Mouse (Mus musculus) limb, embryonic 14.5 days (tissue): ENCODE results near the gene Pld4. TPM values are rescaled to one million over a fixed set of nuclear protein-coding genes. Genes with fewer than 3 reads are reported as not detected.

Experiments
- ATAC-seq: fragments of 200-750 bp; cut with Nextera tagmentation; 2 replicates; pipeline ENCODE4 v1.8.0; 2017; ENCODE audit warnings: low read depth, moderate number of reproducible peaks, moderate TSS enrichment; ENCODE audit not compliant: low FRiP score
- DNase-seq: peaks from one replicate; pipeline ENCODE4 v3.0.0-alpha.2; 2015; ENCODE audit warnings: low spot score
- H3K27ac ChIP-seq: fragments of 300-500 bp; sonication (generic); replicated peaks from 2 replicates; pipeline ENCODE4 v1.5.1; 2014; ENCODE audit warnings: low read depth, mild to moderate bottlenecking, low read length, moderate library complexity, mixed read lengths
- H3K27me3 ChIP-seq: fragments of 300-500 bp; sonication (generic); 2 replicates; pipeline ENCODE4 v1.6.1; 2014; ENCODE audit warnings: low read length, mixed read lengths; ENCODE audit not compliant: control insufficient read depth, insufficient read depth
- H3K36me3 ChIP-seq: fragments of 300-500 bp; sonication (generic); 2 replicates; pipeline ENCODE4 v1.6.1; 2014; ENCODE audit warnings: mild to moderate bottlenecking, low read length, moderate library complexity, mixed read lengths; ENCODE audit not compliant: control insufficient read depth, insufficient read depth
- H3K4me1 ChIP-seq: fragments of 300-500 bp; sonication (generic); 2 replicates; pipeline ENCODE4 v1.6.1; 2014; ENCODE audit warnings: antibody characterized with exemption, low read length, mixed read lengths; ENCODE audit not compliant: control insufficient read depth, insufficient read depth
- H3K4me2 ChIP-seq: fragments of 300-500 bp; sonication (generic); replicated peaks from 2 replicates; pipeline ENCODE4 v1.6.1; 2014; ENCODE audit warnings: low read depth, mild to moderate bottlenecking, low read length, moderate library complexity; ENCODE audit not compliant: severe bottlenecking
- H3K4me3 ChIP-seq: fragments of 300-500 bp; sonication (generic); replicated peaks from 2 replicates; pipeline ENCODE4 v1.5.1; 2014; ENCODE audit warnings: low read length
- H3K9ac ChIP-seq: fragments of 300-500 bp; sonication (generic); 2 replicates; pipeline ENCODE4 v1.6.1; 2014; ENCODE audit warnings: mild to moderate bottlenecking, low read depth, low read length, moderate library complexity; ENCODE audit not compliant: severe bottlenecking
- H3K9me3 ChIP-seq: fragments of 300-500 bp; sonication (generic); 2 replicates; pipeline ENCODE4 v1.6.1; 2016; ENCODE audit warnings: low read length; ENCODE audit not compliant: control insufficient read depth
- POLR2A ChIP-seq: fragments of 200-500 bp; IDR thresholded peaks from 2 replicates; pipeline ENCODE4 v1.8.0; 2012; ENCODE audit warnings: inconsistent platforms, mild to moderate bottlenecking, moderate library complexity, borderline replicate concordance; ENCODE audit not compliant: insufficient read depth, insufficient read length; ENCODE audit errors: extremely low read depth
- WGBS: fragments of 180-500 bp; shearing (Covaris S2); extraction: QIAGEN DNeasy Blood & Tissue Kit; methylation state at CpG from one replicate; pipeline ENCODE4 v1.1.7; 2014; 5-methylcytosine and 5-hydroxymethylcytosine counted together
- polyA plus RNA-seq, 2 experiments: library from polyadenylated mRNA; depleted of rRNA in 1 of 2; stranded (reverse) in 1 of 2; unstranded in 1 of 2; fragments of >200 nt; fragmentation: Nextera tagmentation in 1 of 2; extraction: Ambion mirVana in 1 of 2; gene quantifications; 2 replicates each; pipeline versions ENCODE4 v1.2.1 to v1.2.3; 2012 to 2014

The Pld4 gene
- polyA plus RNA-seq, 2 experiments: 14.0 to 15.7 TPM

- ATAC-seq: no peak
- no peak overlapping the region for H3K4me2 ChIP-seq
Observed at GRCm38 (mm10) chr12:112793601-112794355, 33.3 kb downstream of the Pld4 start.

GRCm38 (mm10) chr12:112794356-112794816 is 33.9 kb downstream of the Pld4 start:
- no peak for DNase-seq
- no peak for ATAC-seq
- H3K4me2 ChIP-seq: no peak overlapping the region
- no peak overlapping the region for H3K4me3 ChIP-seq
- no peak overlapping the region for H3K27ac ChIP-seq
- H3K9ac ChIP-seq: peak overlapping the region; percentile 3; the same call in 1 of the 2 replicates
- H3K9me3 ChIP-seq: no peaks in the 10 kb centered on the region
- WGBS: 21% methylated on average over 7 of the region's 7 CpGs
- no peaks in the 10 kb centered on the region for H3K27me3 ChIP-seq
- no peak for TF ChIP-seq POLR2A
- peaks cover 29% of the 10 kb centered on the region for H3K4me1 ChIP-seq
- H3K36me3 ChIP-seq: no peaks in the 10 kb centered on the region

More at GRCm38 (mm10) chr12:112793601-112794355, 33.3 kb downstream of the Pld4 start:
- no peak for TF ChIP-seq POLR2A
- WGBS: 61% methylated on average over 13 of the region's 13 CpGs
- DNase-seq: peak; percentile 28
- Histone ChIP-seq H3K4me1 (peaks cover 28% of the 10 kb centered on the region), H3K9ac (peak overlapping the region; percentile 3; the same call in 1 of the 2 replicates), H3K4me3 (no peak overlapping the region), H3K27ac (no peak overlapping the region), H3K27me3 (no peaks in the 10 kb centered on the region), H3K9me3 (no peaks in the 10 kb centered on the region), H3K36me3 (no peaks in the 10 kb centered on the region)

DNA sequence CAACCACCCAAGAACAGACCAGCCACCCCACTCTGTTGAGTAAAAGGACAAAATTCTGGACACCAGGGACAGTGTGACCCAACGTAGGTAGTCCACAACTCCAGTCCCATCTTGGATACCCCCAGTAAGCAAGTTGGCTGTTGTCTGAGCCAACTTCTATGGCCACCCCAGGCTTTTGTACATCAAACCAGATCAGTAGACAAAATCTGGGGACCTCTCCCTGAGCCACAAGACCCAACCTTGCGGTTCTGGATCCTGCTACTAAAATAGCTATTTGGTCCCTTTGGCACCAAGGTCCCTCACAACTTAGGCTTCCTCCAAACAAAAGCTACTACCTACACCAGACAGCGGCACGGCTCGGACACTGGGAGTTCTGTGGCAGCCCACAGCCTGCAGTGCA is 34.5 kb downstream of the Pld4 start:
- ATAC-seq (no peak), DNase-seq (no peak)
- WGBS: 86% methylated on average over 5 of the region's 5 CpGs
- H3K27ac ChIP-seq: no peak overlapping the region
- no peaks in the 10 kb centered on the region for H3K27me3 ChIP-seq
- no peak overlapping the region for H3K4me3 ChIP-seq
- H3K36me3 ChIP-seq: no peaks in the 10 kb centered on the region
- H3K9ac ChIP-seq: 0 out of 2 replicates have a peak overlapping the region, but pooled peaks have one; percentile 21
- H3K4me2 ChIP-seq: no peak overlapping the region
- no peak for TF ChIP-seq POLR2A
- H3K4me1 ChIP-seq: peaks cover 29% of the 10 kb centered on the region
- H3K9me3 ChIP-seq: no peaks in the 10 kb centered on the region

GRCm38 (mm10) chr12:112795466-112796104 is 35.1 kb downstream of the Pld4 start:
- TF ChIP-seq POLR2A: no peak
- DNase-seq (no peak), ATAC-seq (no peak)
- H3K4me2 ChIP-seq: no peak overlapping the region
- 60% methylated on average over 18 of the region's 18 CpGs for WGBS
- H3K4me3 ChIP-seq: no peak overlapping the region
- H3K27ac ChIP-seq: no peak overlapping the region
- peaks cover 29% of the 10 kb centered on the region for H3K4me1 ChIP-seq
- no peaks in the 10 kb centered on the region for H3K36me3 ChIP-seq
- no peaks in the 10 kb centered on the region for H3K9me3 ChIP-seq
- 0 out of 2 replicates have a peak, but pooled peaks cover 1% of the 10 kb centered on the region for H3K27me3 ChIP-seq
- H3K9ac ChIP-seq: 0 out of 2 replicates have a peak overlapping the region, but pooled peaks have one; percentile 21

DNA sequence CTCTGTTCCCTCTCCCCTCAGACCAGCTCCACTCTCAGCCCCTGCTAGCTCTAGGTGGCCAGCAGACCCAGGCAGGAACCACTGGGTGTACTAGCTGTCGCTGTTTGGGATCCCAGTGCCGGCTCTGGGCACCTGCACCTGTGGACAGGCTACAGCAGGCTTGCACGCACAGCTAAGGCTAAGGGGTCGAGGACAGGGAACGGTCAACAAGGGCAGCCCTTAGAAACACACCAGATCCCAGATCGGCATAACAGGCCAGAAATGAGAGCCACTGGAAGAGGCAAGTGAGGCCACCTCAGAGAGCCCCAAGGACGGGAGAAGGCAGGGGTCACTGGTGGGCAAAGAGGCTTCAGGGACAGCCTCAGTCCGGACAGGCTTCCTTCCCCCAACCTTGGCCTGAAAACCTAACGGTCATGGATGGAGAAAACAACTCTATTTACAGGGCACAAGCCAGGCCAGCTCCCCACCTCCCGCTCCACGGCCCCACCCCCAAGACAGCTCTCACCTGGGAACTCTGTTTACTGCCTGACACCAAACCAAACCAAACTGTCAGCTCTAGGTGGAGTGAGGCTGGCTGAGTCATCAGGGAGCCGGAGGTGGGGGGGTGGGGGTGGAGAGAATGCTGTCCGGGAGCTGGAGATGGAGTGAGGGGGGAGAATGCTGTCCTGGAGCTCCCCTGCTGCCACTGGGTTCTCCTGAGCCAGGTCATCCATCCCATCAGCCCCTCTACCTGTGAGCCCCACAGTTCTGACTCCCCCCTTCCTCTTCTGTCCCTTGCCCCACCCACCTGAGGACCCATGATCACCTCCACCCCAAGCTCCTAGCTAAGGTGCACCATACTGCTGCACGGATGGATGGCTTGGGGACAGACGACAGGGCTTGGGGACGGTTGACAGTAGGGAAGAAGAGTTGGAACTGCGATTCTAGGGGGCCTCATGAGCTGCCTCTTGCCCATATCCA is 36.4 kb downstream of the Pld4 start:
- 45% methylated on average over 17 of the region's 17 CpGs for WGBS
- DNase-seq: no peak
- Histone ChIP-seq H3K27me3 (peaks cover 13% of the 10 kb centered on the region), H3K36me3 (no peaks in the 10 kb centered on the region), H3K9ac (no peak overlapping the region), H3K9me3 (no peaks in the 10 kb centered on the region), H3K27ac (no peak overlapping the region), H3K4me3 (no peak overlapping the region), H3K4me2 (no peak overlapping the region), H3K4me1 (peaks cover 30% of the 10 kb centered on the region)
- no peak for ATAC-seq
- no peak for TF ChIP-seq POLR2A
